Mouse (Mus musculus) hindbrain, embryonic 10.5 days (tissue): ENCODE measurements around the gene Olfr512. TPM values are rescaled to one million over a fixed set of nuclear protein-coding genes. Genes with fewer than 3 reads are reported as not detected.

Experiments
- DNase-seq: peaks from one replicate; pipeline ENCODE4 v3.0.0-alpha.2; 2017; ENCODE audit warnings: low spot score
- H3K27ac ChIP-seq: fragments of 300-500 bp; sonication (generic); 2 replicates; pipeline ENCODE4 v1.5.1; 2016; ENCODE audit warnings: mild to moderate bottlenecking, moderate library complexity
- H3K27me3 ChIP-seq: fragments of 300-500 bp; sonication (generic); 2 replicates; pipeline ENCODE4 v1.6.1; 2016; ENCODE audit warnings: mild to moderate bottlenecking; ENCODE audit not compliant: poor library complexity, insufficient read depth, severe bottlenecking
- H3K36me3 ChIP-seq: fragments of 300-500 bp; sonication (generic); 2 replicates; pipeline ENCODE4 v1.6.1; 2016; ENCODE audit warnings: mild to moderate bottlenecking, moderate library complexity
- H3K4me1 ChIP-seq: fragments of 300-500 bp; sonication (generic); replicated peaks from 2 replicates; pipeline ENCODE4 v1.6.1; 2016; ENCODE audit warnings: mild to moderate bottlenecking
- H3K4me3 ChIP-seq: fragments of 300-500 bp; sonication (generic); 2 replicates; pipeline ENCODE4 v1.5.1; 2016; ENCODE audit warnings: mild to moderate bottlenecking, moderate library complexity
- H3K9me3 ChIP-seq: fragments of 300-500 bp; sonication (generic); 2 replicates; pipeline ENCODE4 v1.6.1; 2016; ENCODE audit warnings: mild to moderate bottlenecking, moderate library complexity
- WGBS: fragments of 180-500 bp; shearing (Covaris S2); methylation state at CpG from one replicate; pipeline ENCODE4 v1.1.7; 2016; 5-methylcytosine and 5-hydroxymethylcytosine counted together
- polyA plus RNA-seq: library from polyadenylated mRNA; unstranded; fragments of >200 nt; fragmentation: Nextera tagmentation; extraction: Ambion mirVana; gene quantifications from 2 replicates; pipeline ENCODE4 v1.2.1, GENCODE M21; 2016

The Olfr512 gene
- polyA plus RNA-seq = not detected in 2 replicates

DNA sequence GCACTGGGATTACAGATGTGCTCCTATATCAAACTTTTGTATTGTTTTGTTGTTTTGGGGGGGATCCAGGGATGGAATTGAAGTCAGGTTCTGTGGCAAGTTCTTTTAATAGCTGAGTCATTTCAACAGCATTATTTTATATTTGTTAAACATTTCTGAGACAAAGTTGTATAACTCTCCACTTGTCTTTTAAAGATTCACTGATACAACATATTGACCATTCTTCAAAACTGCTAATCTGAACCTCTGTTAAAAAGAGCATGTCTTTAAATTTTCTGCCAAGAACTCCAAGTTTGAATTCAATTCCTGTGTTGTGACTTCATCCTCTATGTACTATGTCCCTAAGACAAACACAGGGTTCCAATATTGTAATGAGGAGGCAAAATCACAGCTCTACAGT lies at the start of gene Olfr512:
Gene Olfr512, plus strand, starts transcription at position 301 of the 400 bp plus-strand sequence.
- Histone ChIP-seq H3K27ac (no peak within 1 kb of the TSS), H3K4me3 (no peak within 1 kb of the TSS), H3K27me3 (no peaks in the 10 kb centered on the region), H3K9me3 (no peaks in the 10 kb centered on the region), H3K4me1 (no peaks in the 10 kb centered on the region), H3K36me3 (no peaks in the 10 kb centered on the region)
- no peak for DNase-seq

DNA sequence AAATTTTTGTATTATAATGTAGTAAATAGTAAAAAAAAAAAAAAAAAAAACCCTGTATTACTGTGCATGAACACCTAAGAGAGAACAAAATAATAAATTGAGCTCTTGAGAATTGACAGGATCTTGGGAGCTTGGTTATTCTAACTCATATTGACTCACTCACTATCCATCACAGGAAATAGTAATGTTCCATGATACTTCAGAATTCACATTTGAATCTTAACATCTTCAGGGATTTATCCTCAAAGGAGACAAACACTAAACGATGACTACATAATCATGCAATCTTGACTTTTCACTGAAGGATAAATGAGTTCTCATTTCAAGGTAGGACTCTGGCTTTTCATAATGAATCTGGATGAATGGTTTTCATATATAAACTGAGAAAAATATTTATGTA lies 47.0 kb upstream of the Olfr512 start, which contains the start of gene Olfr510:
Gene Olfr510, plus strand, starts transcription at position 301 of the 400 bp plus-strand sequence.
- no peak for DNase-seq
- Histone ChIP-seq H3K36me3 (no peaks in the 10 kb centered on the region), H3K4me1 (no peaks in the 10 kb centered on the region), H3K27me3 (no peaks in the 10 kb centered on the region), H3K4me3 (no peak within 1 kb of the TSS), H3K9me3 (no peaks in the 10 kb centered on the region), H3K27ac (no peak within 1 kb of the TSS)
- 87% methylated on average over 1 of the region's 1 CpGs for WGBS

DNA sequence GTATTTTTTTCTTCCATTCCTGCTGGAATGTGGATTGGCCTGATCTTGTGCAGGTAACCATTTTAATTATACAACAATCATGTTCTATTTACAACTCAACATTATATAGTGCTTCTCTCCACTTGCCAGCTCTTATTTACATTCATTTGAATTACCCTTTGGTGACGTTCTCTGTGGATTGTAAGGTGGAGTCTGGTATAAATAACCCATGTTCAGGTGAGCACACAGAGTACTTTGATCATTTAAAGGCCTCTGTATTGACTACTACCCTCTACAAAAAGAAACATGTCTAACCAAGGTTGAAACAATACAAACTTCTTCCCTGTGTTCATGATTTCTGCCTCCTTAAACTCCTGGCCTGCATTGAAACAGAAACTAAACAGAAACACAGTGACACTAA lies 42.1 kb upstream of the Olfr512 start:
- Histone ChIP-seq H3K4me1 (no peaks in the 10 kb centered on the region), H3K4me3 (no peak overlapping the region), H3K36me3 (no peaks in the 10 kb centered on the region), H3K9me3 (peaks cover 6% of the 10 kb centered on the region; the same call in 1 of the 2 replicates), H3K27ac (no peak overlapping the region), H3K27me3 (no peaks in the 10 kb centered on the region)
- 87% methylated on average over 1 of the region's 1 CpGs for WGBS
- DNase-seq = no peak

DNA sequence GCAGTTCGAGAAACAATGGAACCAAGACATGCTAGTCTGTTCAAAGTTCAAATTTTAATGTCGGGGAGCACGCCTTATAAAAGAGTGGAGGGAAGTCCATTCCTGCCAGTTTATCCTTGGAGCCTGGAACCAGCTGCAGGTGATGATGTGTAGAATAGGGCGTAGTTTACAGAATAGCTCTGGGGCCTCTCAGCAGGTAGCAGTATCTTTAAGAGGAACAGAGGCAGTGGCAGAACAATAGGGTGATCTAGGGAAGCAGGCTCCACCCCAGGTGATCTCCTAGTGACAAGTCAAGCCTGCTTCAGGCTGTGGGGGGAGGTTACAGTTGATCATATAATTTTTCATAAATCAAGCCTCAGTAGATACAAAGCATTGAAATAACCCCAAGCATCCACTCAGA lies 34.2 kb upstream of the Olfr512 start:
- no peak overlapping the region for H3K27ac ChIP-seq
- H3K4me3 ChIP-seq = no peak overlapping the region
- no peaks in the 10 kb centered on the region for H3K4me1 ChIP-seq
- H3K36me3 ChIP-seq = no peaks in the 10 kb centered on the region
- H3K27me3 ChIP-seq = no peaks in the 10 kb centered on the region
- DNase-seq = no peak
- WGBS = 89% methylated on average over 4 of the region's 4 CpGs
- peaks cover 6% of the 10 kb centered on the region; the same call in 1 of the 2 replicates for H3K9me3 ChIP-seq

DNA sequence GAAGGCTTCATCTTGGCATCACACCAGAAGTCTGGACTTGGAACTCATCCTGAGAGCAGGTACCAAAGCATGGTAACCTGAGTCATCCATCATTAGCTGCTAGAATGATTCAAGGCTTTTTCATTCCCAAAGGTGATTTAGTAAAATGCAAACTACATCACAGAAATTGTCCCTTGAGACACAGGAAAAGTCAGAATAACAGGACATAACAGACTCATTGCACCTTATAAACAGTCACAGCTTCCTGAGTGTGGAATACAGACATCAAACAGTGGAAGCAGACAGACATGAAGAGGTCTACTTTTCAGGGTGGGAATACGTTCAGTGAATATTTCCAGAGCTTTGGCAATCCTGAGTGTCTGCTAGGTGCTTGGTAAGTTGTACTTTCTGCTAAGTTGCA lies 37.6 kb downstream of the Olfr512 start, which contains the start of gene Olfr513:
Gene Olfr513, plus strand, starts transcription at position 301 of the 400 bp plus-strand sequence.
- WGBS = 73% methylated on average over 1 of the region's 1 CpGs
- Histone ChIP-seq H3K4me3 (no peak within 1 kb of the TSS), H3K27me3 (no peaks in the 10 kb centered on the region)

DNA sequence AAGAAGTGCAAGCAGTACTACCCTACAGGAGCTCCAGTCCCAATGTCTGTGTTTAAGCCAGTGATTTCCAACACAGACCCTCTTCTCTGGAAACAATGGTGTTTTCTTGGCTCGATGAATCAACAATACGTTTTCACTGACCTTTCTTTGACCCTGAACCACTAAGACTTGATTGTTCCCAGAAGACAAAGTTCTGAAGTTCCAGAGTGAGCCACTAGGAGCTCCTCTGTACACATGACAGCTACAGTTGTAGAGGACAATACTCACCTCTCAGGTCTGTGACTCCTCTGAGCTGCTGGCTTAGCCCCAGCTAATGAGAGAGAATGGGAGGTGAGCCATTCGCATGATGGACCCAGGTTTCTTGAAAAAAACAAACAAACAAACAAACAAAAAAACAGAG lies 47.3 kb downstream of the Olfr512 start:
- Histone ChIP-seq H3K9me3 (no peaks in the 10 kb centered on the region), H3K27me3 (no peaks in the 10 kb centered on the region), H3K4me1 (peaks cover 5% of the 10 kb centered on the region), H3K27ac (no peak overlapping the region), H3K36me3 (no peaks in the 10 kb centered on the region), H3K4me3 (no peak overlapping the region)
- DNase-seq = no peak
- WGBS = 28% methylated on average over 3 of the region's 3 CpGs

More for the DNA sequence above, 37.6 kb downstream of the Olfr512 start, which contains the start of gene Olfr513:
- Histone ChIP-seq H3K36me3 (no peaks in the 10 kb centered on the region), H3K27ac (no peak within 1 kb of the TSS), H3K4me1 (no peaks in the 10 kb centered on the region), H3K9me3 (no peaks in the 10 kb centered on the region)
- DNase-seq = no peak

Other genes with a start within 250 kb of the Olfr512 start
- gene Olfr498, start 248.0 kb upstream of the Olfr512 start, polyA plus RNA-seq = not detected in 2 replicates
- not detected in 2 replicates for gene Olfr502, start 188.3 kb upstream of the Olfr512 start, polyA plus RNA-seq
- not detected in 2 replicates for gene Olfr503, start 168.8 kb upstream of the Olfr512 start, polyA plus RNA-seq
- gene Olfr504, start 147.5 kb upstream of the Olfr512 start, polyA plus RNA-seq = not detected in 2 replicates
- gene Olfr506, start 102.5 kb upstream of the Olfr512 start, polyA plus RNA-seq = not detected in 2 replicates
- not detected in 2 replicates for gene Olfr507, start 91.5 kb upstream of the Olfr512 start, polyA plus RNA-seq
- not detected in 2 replicates for gene Olfr508, start 83.3 kb upstream of the Olfr512 start, polyA plus RNA-seq
- not detected in 2 replicates for gene Olfr509, start 61.4 kb upstream of the Olfr512 start, polyA plus RNA-seq
- gene Olfr510, start 46.9 kb upstream of the Olfr512 start, polyA plus RNA-seq = not detected in 2 replicates
- not detected in 2 replicates for gene Olfr513, start 37.7 kb downstream of the Olfr512 start, polyA plus RNA-seq
- not detected in 2 replicates for gene Olfr514, start 112.7 kb downstream of the Olfr512 start, polyA plus RNA-seq
- gene Olfr516, start 137.2 kb downstream of the Olfr512 start, polyA plus RNA-seq = not detected in 2 replicates
- not detected in 2 replicates for gene Olfr517, start 159.1 kb downstream of the Olfr512 start, polyA plus RNA-seq
- gene Olfr518, start 171.7 kb downstream of the Olfr512 start, polyA plus RNA-seq = not detected in 2 replicates
- gene Olfr519, start 181.1 kb downstream of the Olfr512 start, polyA plus RNA-seq = not detected in 2 replicates
- 0.15 TPM in 1 of 2 replicates, not detected in the other for gene Nlrp10, start 216.9 kb downstream of the Olfr512 start, polyA plus RNA-seq
- 77.2 and 84.5 TPM in 2 replicates for gene Eif3f, start 221.1 kb downstream of the Olfr512 start, polyA plus RNA-seq
- gene Tub, start 237.0 kb downstream of the Olfr512 start, polyA plus RNA-seq = 5.7 and 11.0 TPM in 2 replicates